Mouse (Mus musculus) forebrain, embryonic 11.5 days (tissue): Measurements from ENCODE around the gene Polm. TPM values are rescaled to one million over a fixed set of nuclear protein-coding genes. Genes with fewer than 3 reads are reported as not detected.

Experiments
- ATAC-seq: fragments of 200-750 bp; cut with Nextera tagmentation; replicated peaks from 2 replicates; pipeline ENCODE4 v1.8.0; 2017; ENCODE audit warnings: moderate TSS enrichment; ENCODE audit not compliant: low FRiP score
- DNase-seq: peaks from one replicate; pipeline ENCODE4 v3.0.0-alpha.2; 2017; ENCODE audit warnings: low spot score
- H3K27ac ChIP-seq: fragments of 300-500 bp; sonication (generic); 2 replicates; pipeline ENCODE4 v1.5.1; 2014; ENCODE audit warnings: low read depth, low read length
- H3K27me3 ChIP-seq: fragments of 300-500 bp; sonication (generic); 2 replicates; pipeline ENCODE4 v1.6.1; 2014; ENCODE audit warnings: mild to moderate bottlenecking, low read length, mixed read lengths; ENCODE audit not compliant: control insufficient read depth, insufficient read depth
- H3K36me3 ChIP-seq: fragments of 300-500 bp; sonication (generic); 2 replicates; pipeline ENCODE4 v1.6.1; 2014; ENCODE audit warnings: mild to moderate bottlenecking, low read length, moderate library complexity, mixed read lengths; ENCODE audit not compliant: control insufficient read depth, insufficient read depth
- H3K4me1 ChIP-seq: fragments of 300-500 bp; sonication (generic); replicated peaks from 2 replicates; pipeline ENCODE4 v1.6.1; 2014; ENCODE audit warnings: low read length, mixed read lengths; ENCODE audit not compliant: control insufficient read depth, insufficient read depth
- H3K4me2 ChIP-seq: fragments of 300-500 bp; sonication (generic); 2 replicates; pipeline ENCODE4 v1.6.1; 2014; ENCODE audit warnings: low read depth, mild to moderate bottlenecking, low read length, moderate library complexity, mixed read lengths; ENCODE audit not compliant: severe bottlenecking
- H3K4me3 ChIP-seq: fragments of 300-500 bp; sonication (generic); 2 replicates; pipeline ENCODE4 v1.5.1; 2014; ENCODE audit warnings: low read depth, low read length
- H3K9ac ChIP-seq: fragments of 300-500 bp; sonication (generic); 2 replicates; pipeline ENCODE4 v1.6.1; 2014; ENCODE audit warnings: low read length
- H3K9me3 ChIP-seq: fragments of 300-500 bp; sonication (generic); 2 replicates; pipeline ENCODE4 v1.6.1; 2016; ENCODE audit warnings: low read length, mixed read lengths; ENCODE audit not compliant: control insufficient read depth
- WGBS: fragments of 180-500 bp; shearing (Covaris S2); extraction: QIAGEN DNeasy Blood & Tissue Kit; methylation state at CpG from one replicate; pipeline ENCODE4 v1.1.7; 2014; 5-methylcytosine and 5-hydroxymethylcytosine counted together
- polyA plus RNA-seq: library from polyadenylated mRNA; unstranded; fragments of >200 nt; fragmentation: Nextera tagmentation; extraction: Ambion mirVana; gene quantifications from 2 replicates; pipeline ENCODE4 v1.2.1, GENCODE M21; 2014

The Polm gene
- polyA plus RNA-seq, 1 experiment from 2014 or later = 8.8 TPM

GRCm38 (mm10) chr11:5873192-5873591 is 35.4 kb upstream of the Polm start:
- ATAC-seq (no peak), DNase-seq (no peak)
- Histone ChIP-seq H3K9ac (no peak overlapping the region), H3K27me3 (no peaks in the 10 kb centered on the region), H3K9me3 (no peaks in the 10 kb centered on the region), H3K4me2 (no peak overlapping the region), H3K36me3 (peaks cover 7% of the 10 kb centered on the region), H3K27ac (no peak overlapping the region), H3K4me3 (no peak overlapping the region), H3K4me1 (peaks cover 7% of the 10 kb centered on the region; the same call in 1 of the 2 replicates)
- 98% methylated on average over 9 of the region's 9 CpGs for WGBS

- Histone ChIP-seq H3K9me3 (no peaks in the 10 kb centered on the region), H3K4me1 (peaks cover 7% of the 10 kb centered on the region; the same call in 1 of the 2 replicates), H3K9ac (no peak overlapping the region), H3K27me3 (no peaks in the 10 kb centered on the region), H3K4me2 (no peak overlapping the region), H3K27ac (no peak overlapping the region), H3K36me3 (peaks cover 7% of the 10 kb centered on the region), H3K4me3 (no peak overlapping the region)
- no peak for ATAC-seq
- 93% methylated on average over 11 of the region's 11 CpGs for WGBS
- no peak for DNase-seq
Measured at GRCm38 (mm10) chr11:5872707-5873106, 34.9 kb upstream of the Polm start.

GRCm38 (mm10) chr11:5870069-5870468 is 32.3 kb upstream of the Polm start:
- no peak overlapping the region for H3K4me2 ChIP-seq
- H3K9me3 ChIP-seq = no peaks in the 10 kb centered on the region
- no peaks in the 10 kb centered on the region for H3K4me1 ChIP-seq
- no peak overlapping the region for H3K27ac ChIP-seq
- DNase-seq (no peak), ATAC-seq (no peak)
- 90% methylated on average over 16 of the region's 16 CpGs for WGBS
- no peak overlapping the region for H3K4me3 ChIP-seq
- H3K9ac ChIP-seq = no peak overlapping the region
- peaks cover 7% of the 10 kb centered on the region for H3K36me3 ChIP-seq
- H3K27me3 ChIP-seq = no peaks in the 10 kb centered on the region

DNA sequence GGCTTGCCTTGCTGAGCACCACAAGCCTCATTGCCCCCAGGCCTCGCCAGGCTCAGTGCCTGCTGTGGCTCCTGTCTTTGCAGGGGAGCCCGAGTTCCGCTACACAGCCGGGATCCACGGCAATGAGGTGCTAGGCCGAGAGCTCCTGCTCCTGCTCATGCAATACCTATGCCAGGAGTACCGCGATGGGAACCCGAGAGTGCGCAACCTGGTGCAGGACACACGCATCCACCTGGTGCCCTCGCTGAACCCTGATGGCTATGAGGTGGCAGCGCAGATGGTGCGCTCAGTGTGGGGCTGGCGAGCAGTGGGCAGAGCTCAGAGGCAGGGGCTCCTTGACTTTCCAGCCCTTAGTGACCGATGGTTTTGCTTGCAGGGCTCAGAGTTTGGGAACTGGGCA is 31.5 kb upstream of the Polm start:
- H3K36me3 ChIP-seq = peaks cover 7% of the 10 kb centered on the region
- WGBS = 95% methylated on average over 16 of the region's 16 CpGs

GRCm38 (mm10) chr11:5868324-5868723 is 30.5 kb upstream of the Polm start:
- ATAC-seq = no peak
- H3K27ac ChIP-seq = no peak overlapping the region
- no peak overlapping the region for H3K4me3 ChIP-seq
- no peak overlapping the region for H3K9ac ChIP-seq
- no peaks in the 10 kb centered on the region for H3K9me3 ChIP-seq
- no peaks in the 10 kb centered on the region for H3K4me1 ChIP-seq
- no peak overlapping the region for H3K4me2 ChIP-seq
- 94% methylated on average over 12 of the region's 12 CpGs for WGBS
- H3K27me3 ChIP-seq = no peaks in the 10 kb centered on the region; the same call in 1 of the 2 replicates
- no peak for DNase-seq
- H3K36me3 ChIP-seq = peaks cover 7% of the 10 kb centered on the region

More for the DNA sequence above, 31.5 kb upstream of the Polm start:
- Histone ChIP-seq H3K27ac (no peak overlapping the region), H3K9ac (no peak overlapping the region), H3K4me2 (no peak overlapping the region), H3K4me3 (no peak overlapping the region), H3K9me3 (no peaks in the 10 kb centered on the region), H3K27me3 (no peaks in the 10 kb centered on the region), H3K4me1 (no peaks in the 10 kb centered on the region)
- DNase-seq = no peak
- no peak for ATAC-seq

DNA sequence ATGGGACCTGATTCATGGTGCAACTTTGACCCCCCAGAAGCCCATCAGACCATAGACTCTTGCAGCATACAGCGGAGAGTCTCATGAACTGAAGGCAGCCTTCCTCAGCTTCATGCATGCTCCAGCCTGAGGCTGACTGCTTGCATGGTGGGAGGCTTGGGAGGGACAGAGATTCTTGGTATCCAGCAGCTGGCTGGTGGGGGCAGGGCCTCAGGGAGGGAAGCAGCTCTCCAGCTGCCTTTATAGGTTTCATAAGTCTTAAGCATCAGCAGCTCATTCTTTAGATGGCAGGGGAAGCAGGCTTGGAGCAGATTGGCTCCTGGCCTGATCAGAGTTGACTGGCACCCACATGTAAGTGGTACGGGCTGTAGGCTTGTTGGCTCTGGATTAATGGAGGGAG is 29.4 kb upstream of the Polm start:
- no peak overlapping the region for H3K4me2 ChIP-seq
- peaks cover 8% of the 10 kb centered on the region for H3K27me3 ChIP-seq
- no peak overlapping the region for H3K4me3 ChIP-seq
- H3K9me3 ChIP-seq = no peaks in the 10 kb centered on the region
- H3K4me1 ChIP-seq = peaks cover under 1% of the 10 kb centered on the region
- 95% methylated on average over 2 of the region's 2 CpGs for WGBS
- ATAC-seq = no peak
- H3K36me3 ChIP-seq = peaks cover 2% of the 10 kb centered on the region
- H3K27ac ChIP-seq = no peak overlapping the region
- no peak overlapping the region for H3K9ac ChIP-seq
- no peak for DNase-seq

GRCm38 (mm10) chr11:5862394-5863105 is 24.7 kb upstream of the Polm start:
- DNase-seq (no peak), ATAC-seq (no peak)
- Histone ChIP-seq H3K9me3 (no peaks in the 10 kb centered on the region), H3K4me1 (peaks cover 7% of the 10 kb centered on the region), H3K9ac (no peak overlapping the region), H3K4me2 (peak overlapping the region; percentile 55; the same call in 1 of the 2 replicates), H3K27ac (no peak overlapping the region), H3K27me3 (peaks cover 28% of the 10 kb centered on the region), H3K36me3 (no peaks in the 10 kb centered on the region), H3K4me3 (peak overlapping the region; percentile 23)
- WGBS = 39% methylated on average over 15 of the region's 15 CpGs

GRCm38 (mm10) chr11:5861678-5862393 is 24.0 kb upstream of the Polm start, which contains the start of gene Aebp1:
Gene Aebp1, plus strand, starts transcription at chr11:5861947.
- H3K4me1 ChIP-seq = peaks cover 7% of the 10 kb centered on the region
- peaks cover 28% of the 10 kb centered on the region for H3K27me3 ChIP-seq
- H3K9ac ChIP-seq = peak within 1 kb of the TSS; percentile 47
- peak within 1 kb of the TSS; percentile 55 for H3K4me2 ChIP-seq
- peak within 1 kb of the TSS; percentile 23 for H3K4me3 ChIP-seq
- whole genome bisulfite sequencing = 4% methylated on average over 52 of the region's 59 CpGs
- H3K36me3 ChIP-seq = no peaks in the 10 kb centered on the region
- no peaks in the 10 kb centered on the region for H3K9me3 ChIP-seq
- no peak within 1 kb of the TSS for H3K27ac ChIP-seq
- ATAC-seq (no peak), DNase-seq (peak; percentile 68)
